Mouse (Mus musculus): ENCODE data around the gene 1110008L16Rik.
"Not testable (repeated sequence)": the region's sequence is repeated elsewhere in the genome, so short reads cannot be mapped to it uniquely, and the experiment has no call there.

- not testable (repeated sequence) for TF ChIP-seq CTCF (IDR thresholded peaks at IDR 0.05; ENCODE audit: borderline replicate concordance, extremely low read depth, insufficient read depth, insufficient read length); POLR2A (IDR thresholded peaks at IDR 0.05; ENCODE audit: borderline replicate concordance, extremely low read depth, insufficient read depth, insufficient read length, poor library complexity, severe bottlenecking)
Observed at GRCm38 (mm10) chr12:55338490-55338889, 39.1 kb downstream of the 1110008L16Rik start.

Data from brain, embryonic 14.5 days (tissue).